Mouse (Mus musculus): ENCODE data around the gene Cyp3a13. TPM values are rescaled to one million over a fixed set of nuclear protein-coding genes. Genes with fewer than 3 reads are reported as not detected.
"Not testable (repeated sequence)": the region's sequence is repeated elsewhere in the genome, so short reads cannot be mapped to it uniquely, and the experiment has no call there.

Cyp3a13 gene
- total RNA-seq (2021): under 1 TPM; 0.21 to 0.25 TPM
- long read RNA-seq, experiment 1, partial matches to known transcripts: 0 of 1 reads
- long read RNA-seq, experiment 1, other reads (novel, unspliced or antisense): 1 of 1 reads
- long read RNA-seq, experiment 2: 0 reads

DNA sequence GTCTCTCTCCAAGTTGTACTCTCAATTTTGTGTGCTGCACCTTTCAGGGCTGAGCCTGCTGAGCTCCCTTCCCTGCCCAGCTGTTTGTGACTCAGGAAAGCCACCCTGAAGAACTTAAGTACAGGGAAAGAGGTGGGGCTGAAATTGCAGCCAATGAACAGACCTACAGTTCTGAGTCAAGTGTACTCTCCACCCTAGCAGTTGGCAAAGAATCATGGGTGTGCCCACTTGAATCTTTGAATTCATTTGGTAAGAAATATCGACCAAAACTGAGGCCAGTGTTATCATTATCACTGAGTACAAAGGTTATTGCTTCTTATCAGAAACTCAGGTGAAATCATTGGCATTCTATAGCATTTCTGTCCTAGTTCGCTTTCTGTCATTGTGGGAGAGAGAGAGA is at the start of gene Cyp3a13:
Gene Cyp3a13, minus strand, starts transcription at position 88 of the 400 bp plus-strand sequence.
- peak; percentile 6 to 19 for DNase-seq

DNA sequence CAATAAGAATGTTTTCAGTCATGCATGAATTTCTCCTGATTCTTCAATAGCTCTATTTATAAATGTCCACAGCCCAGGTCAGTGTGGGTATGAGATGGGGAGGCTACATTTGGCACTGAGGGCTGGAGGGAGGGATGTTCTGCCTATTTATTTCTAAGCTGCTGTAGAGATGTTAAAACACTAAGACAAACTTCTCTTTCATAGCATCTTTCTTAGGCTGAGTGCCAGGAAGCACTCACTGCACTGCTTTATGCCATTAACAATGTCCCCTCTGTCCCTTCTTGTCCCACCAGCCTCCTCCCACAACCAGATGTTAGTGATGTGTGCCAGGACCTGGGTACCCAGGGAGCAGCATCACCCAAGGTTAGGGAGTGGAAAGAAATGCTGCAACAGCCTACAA is 45.1 kb upstream of the Cyp3a13 start:
- no peak for DNase-seq

DNA sequence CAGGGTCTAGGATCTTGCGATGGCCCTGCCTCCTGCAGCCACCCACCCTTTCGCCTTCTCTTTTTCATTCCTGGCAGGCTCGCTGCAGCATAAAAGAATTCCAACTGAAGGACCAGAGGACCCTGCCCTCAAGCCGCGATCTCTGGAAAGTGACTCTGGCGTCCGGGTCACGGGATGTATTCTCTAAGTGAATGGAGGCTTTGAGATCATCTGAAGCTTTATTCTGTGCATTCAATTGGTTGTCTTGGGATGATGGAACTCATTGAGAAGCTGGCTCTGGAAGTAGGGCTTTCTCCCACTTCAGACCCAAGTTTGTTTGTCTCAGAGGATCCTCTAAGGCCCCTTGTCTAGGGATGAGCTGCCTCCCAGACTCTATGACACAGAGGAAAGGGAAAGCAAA is 41.5 kb upstream of the Cyp3a13 start, which contains the start of gene Gjc3:
Gene Gjc3, minus strand, starts transcription at position 154 of the 400 bp plus-strand sequence.
- no peak for DNase-seq

DNA sequence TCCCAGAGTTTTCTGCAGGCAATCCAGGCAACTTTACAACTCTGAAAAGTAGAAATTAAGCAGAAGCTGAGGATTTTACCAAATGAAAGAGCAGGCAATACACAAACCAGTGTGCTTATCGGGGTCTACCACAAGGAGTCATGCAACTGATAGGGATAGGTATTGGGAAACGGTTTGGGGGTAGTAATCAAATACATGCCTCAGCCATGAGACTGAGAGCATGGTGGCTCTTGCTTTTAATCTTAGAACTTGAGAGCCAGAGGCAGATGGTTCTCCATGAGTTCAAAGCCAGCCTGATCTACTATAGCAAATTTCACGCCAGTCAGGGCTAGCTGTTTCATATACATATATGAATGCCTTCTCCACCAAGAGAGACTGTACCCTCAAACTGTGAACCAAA is 35.0 kb upstream of the Cyp3a13 start:
- DNase-seq: no peak

DNA sequence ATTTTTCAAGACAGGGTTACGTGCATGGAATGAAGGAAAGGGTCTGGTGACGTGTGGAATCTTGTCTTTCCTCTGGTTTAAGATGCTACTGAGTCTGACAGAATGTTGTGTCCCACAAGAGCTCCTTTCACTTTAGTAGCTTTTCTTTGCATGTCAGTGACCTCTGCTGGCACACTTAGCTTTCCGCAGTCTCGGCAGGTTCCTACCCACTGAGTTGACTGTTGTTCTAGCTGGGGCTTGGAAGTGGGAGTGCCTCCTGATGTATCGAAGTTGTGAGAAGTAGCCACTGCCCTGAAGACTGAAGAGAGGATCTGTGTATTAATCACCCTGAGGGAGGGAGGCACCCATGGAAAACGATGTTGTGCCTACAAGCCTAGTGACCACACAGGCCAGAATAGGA is 29.8 kb upstream of the Cyp3a13 start:
- peak; percentile 2 to 34 for DNase-seq

DNA sequence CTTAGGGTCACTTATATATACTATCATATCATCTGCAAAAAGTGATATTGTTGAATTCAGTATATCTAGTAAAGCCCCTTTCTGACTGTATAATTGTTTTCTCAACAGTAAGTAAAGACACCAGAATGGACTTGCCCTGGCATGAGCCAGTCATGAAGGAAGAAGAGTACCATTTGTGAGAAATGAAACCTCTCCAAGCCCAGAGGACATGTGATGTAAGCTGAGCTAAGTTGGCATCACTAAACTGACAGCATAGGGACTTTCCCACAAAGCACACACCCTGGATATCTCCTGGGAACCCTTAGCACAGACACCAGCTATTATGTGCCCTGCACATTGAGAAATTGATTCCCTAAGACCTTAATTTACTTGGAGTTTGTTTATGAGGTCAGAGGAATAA is 25.9 kb upstream of the Cyp3a13 start:
- no peak for DNase-seq

DNA sequence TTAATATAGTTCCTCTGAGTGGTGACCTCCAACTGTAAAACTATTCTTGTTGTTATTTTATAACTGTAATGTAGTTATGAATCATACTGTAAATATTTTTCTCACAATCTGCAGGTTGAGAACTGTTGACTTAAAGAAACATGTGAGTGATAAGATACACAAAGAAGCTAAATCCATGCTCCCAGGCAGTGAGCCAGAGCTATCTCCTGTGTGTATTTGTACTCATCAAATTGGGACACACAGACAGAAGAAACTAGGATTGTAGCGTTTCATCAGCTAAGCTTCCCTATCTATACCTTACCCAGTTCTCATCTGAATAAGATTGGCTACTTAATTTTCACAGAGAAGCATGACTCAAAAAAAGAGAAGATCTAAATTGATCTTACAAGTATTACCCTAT is 21.7 kb upstream of the Cyp3a13 start:
- DNase-seq: no peak

DNA sequence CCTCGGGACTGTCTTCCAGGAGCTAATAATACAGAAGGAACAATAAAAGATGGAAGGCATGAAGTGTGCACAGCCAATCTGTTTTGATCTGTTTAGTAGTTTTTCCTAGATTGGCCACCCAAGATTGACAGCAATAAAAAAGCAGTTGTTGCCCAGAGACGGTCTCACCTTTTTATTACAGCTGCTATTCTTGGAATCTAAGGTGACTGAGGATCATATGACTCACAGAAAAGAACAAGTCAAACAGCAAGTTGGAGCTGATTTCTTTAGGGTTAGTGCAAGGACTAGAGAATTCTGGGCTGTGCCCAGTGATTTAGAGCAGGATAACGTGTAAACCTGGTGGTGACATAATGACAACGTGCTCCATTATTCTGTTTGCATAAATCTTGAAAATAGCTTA is 19.5 kb upstream of the Cyp3a13 start:
- no peak for DNase-seq

DNA sequence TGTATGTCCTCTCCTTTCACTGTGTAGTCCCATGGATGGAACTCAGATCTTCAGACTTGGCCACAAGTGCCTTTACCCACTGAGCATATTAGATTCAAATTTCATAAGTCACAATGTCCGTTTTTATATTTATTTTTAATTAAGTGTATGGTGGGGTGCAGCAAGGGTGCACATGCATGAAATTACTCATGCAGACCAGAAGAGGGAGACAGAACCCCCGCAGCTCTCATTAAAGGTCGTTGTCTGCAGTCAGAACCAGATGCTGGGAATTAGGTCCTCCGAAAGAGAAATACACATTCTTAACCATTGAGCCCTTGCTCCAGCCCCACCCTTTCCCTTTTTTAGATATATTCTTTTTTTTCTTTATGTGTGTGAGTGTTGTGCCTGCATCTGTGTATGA is 15.8 kb upstream of the Cyp3a13 start:
- DNase-seq: no peak

DNA sequence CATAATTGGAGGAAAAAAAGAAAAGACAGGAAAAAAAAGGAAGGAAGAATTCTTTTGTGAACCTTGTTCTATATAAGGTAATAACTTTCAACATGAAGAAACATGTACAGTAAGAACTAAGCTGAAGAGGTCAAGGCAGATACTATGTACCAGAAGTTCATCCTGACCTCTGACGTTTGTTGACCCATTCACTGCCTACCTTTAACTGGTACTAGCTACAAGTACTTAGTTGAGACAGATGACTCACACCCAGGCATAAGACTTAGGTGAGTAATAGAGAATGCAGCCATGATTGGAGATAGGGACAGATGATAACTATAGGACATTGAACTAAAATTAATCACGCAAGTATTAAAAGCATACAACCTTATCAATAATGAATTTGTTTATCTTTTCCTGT is 15.1 kb upstream of the Cyp3a13 start:
- DNase-seq: no peak

DNA sequence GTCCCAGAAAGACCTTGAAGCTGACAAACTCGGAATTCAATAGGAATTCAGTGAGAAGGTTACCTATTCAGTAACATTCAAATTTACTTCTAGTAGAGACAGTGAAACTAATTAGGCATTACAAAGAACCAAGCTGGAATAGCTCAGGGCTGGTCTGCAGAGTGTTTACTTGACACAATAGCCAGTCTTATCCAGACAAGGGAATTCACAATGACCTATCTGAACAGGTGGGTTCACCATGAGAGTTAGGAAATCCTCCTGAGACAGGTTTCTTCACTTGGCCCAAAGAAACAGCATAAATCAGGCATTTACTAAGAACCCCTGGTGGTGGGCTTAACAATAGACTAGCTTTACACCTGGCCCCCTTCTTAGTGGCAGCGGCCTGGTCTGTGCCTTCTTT is 12.5 kb upstream of the Cyp3a13 start:
- not testable (repeated sequence) for DNase-seq

DNA sequence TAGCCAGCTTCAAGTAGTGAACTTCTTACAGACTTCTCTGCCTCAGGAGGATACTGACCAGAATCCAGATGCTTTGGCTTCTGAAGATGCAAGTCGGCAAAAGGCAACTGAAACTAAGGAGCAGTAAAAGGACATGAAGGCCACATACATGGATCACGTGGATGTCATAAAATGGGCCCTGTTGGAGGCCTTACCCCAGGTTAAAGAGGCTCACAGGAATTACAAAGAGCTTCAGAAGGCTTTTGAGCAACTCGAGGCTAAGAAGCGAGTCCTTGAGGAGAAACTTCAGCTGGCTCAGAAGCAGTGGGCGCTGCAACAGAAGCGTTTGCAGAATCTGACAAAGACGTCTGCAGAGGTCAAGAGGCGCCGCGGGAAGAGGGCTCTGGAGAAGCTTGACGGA is 7.0 kb upstream of the Cyp3a13 start:
- DNase-seq: no peak

DNA sequence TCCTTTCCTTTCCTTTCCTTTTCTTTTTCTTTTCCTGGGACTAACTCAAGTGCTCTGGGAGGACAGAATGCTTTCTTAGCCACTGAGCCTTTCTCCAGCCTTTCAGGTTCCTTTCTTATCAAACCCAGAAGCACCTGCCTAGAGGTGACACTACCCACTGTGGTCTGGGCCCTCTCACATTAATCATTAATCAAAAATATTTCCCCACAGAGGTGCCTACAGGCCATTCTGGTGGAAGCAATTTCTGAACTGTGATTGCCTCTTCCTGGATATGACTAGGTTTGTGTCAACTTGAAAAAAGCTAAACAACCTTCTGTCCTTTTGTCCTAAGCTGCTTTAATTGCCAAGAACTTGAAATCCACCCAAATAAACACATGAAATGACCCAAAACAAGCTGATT is 752 bp upstream of the Cyp3a13 start:
- no peak for DNase-seq

DNA sequence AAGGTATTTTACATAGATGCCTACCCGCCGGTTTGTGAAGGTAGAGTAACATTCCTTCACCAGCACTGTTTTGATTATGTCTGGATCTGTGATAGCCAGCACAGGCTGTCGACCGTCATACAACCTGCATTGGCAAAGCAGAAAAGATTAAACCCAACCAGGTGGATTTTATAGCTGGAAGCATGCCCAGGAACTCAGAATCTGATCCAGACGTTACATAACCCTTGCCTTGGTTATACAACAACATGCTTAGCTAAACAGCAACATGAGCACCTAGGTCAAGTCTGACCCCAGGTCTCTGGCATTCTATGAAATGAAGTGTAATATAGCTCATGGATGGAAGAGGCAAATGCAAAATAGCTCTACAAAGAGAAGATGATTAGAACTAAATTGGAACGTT is 5.9 kb downstream of the Cyp3a13 start:
- peak; percentile 3 to 4 for DNase-seq

DNA sequence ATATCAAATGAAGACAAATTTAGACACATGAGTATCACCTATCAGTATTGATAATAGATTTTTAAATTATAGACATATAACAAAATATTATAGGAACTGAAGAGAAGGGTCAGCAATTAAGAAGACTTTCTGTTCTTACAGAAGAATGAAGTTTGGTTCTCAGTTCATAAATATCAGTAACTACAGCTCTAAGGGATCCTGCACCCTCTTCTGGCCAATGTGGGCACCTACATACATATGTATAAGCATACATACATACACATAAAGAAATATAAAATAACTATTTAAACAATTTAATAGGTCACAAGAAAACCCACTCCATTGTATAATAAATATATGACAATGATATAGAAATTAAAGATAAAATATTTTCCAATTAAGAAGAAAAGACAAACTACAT is 6.9 kb downstream of the Cyp3a13 start:
- no peak for DNase-seq

DNA sequence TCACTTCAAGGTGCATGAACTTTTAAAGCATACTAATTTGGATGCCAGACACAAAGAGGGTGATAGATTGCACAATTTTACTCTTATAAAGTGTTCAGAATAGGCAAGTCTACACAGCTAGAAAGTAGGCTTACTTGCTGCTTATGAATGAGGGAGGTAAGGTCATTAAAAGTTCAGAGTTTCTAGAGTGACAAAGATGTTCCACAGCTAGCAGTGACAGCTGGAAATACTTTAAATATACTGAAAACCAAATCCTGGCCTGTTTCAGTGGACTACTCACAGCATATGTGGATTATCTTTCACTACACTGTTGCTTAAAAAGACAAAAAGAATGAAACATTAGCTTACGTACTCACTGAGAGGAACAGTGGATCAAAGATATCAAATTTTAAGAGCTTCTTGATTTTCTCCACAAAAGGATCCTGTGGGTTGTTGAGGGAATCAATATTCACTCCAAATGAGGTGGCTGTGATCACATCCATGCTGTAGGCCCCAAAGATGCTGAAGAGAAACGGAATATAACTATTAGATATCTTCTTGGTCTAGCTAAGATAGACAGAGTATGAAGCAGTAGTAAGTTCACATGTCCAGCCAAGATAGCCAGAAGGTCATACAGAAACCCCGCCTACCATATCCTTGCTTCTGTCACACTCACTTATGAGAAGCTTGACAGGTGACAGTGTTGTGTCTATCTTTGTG is 11.7 kb downstream of the Cyp3a13 start:
- DNase-seq: no peak

DNA sequence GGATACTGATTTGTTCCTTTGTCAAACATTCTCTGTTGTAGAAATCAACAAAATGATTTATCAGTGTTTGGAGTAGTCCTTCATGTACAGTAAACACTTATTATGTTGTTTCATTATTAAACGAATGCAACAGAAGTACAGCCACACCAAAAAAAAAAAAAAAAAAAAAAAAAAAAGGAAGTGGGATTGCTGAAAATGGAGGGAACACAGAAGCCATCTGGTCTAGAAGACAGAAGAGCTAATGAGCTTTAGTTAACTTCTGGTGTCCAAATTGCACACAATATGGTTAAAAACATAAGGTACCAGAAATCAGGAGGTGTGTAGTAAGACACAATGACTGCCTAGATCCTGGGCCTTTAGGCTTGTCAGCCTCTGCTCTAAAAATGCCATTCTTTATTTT is 23.6 kb downstream of the Cyp3a13 start:
- DNase-seq: no peak

DNA sequence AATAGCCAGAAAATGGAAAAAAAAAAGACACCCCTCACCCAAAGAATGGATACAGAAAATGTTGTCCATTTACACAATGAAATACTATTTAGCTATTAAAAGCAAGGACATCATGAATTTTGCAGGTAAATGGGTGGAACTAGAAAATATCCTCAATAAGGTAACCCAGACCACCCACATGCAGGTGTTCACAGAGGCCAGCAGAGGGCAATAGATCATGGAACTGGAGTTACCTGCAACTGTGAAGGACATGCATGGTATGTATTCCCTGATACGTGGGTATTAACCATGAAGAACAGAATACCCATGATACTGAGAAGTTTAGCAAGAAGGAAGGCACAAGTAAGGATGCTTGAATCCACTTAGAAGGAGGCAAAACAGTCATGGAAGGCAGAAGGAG is 28.5 kb downstream of the Cyp3a13 start:
- no peak for DNase-seq

DNA sequence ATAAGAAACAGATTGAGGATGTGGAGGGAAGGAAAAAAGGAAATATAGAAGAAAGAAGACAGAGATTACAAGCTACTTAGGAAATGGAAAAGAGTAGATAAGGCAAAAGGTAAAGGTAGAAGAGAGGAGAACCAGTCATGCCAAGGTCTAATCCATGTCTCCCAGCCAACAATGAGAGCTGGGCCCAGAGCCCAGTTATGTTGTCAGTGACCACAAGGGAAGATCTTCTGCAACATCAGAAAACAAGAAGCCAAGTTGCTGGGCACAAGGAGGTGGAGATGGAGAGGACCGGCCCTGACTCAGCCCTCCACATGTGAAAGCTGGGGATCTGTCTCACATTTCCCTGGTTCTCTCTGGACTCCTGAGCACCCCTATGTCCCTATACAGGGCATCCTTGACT is 33.8 kb downstream of the Cyp3a13 start:
- no peak for DNase-seq

DNA sequence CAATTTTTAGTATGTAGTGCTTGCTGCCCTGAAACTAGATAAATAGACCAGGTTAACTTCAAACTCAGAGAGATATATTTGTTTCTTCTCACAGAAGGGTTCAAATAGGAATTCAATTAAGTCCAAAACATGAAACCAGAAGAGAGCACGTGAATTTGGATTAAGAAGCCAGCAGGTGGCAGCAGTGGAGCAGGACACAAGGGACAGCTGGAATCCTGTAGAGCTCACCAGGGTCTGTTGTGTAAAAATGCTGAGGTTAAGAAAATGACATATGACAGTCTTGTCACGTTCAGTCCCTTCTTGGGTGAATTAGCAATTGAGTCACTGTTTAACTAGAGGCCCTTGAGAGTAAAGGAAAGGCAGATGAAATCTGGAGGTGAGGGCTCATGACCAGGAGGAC is 35.5 kb downstream of the Cyp3a13 start:
- DNase-seq: peak; percentile 42 to 55

DNA sequence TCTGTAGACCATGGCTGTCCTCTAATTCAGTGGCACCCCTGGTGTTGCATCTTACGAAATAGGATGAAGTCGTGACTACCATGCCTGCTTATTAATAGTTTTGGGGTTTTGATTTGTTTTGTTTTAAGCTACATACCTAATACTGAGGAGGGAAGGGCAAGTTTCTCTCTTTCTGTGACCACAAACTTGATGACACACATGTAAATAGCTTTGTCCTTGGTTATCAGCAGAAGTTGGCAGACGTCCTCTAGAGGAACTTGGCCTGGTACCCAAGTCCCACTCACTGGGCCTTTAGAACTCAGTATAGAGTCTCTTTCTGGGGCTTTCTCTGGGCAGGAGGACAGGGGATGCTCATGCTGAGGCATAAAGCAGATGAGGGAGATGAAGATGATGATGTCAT is 38.1 kb downstream of the Cyp3a13 start:
- no peak for DNase-seq

DNA sequence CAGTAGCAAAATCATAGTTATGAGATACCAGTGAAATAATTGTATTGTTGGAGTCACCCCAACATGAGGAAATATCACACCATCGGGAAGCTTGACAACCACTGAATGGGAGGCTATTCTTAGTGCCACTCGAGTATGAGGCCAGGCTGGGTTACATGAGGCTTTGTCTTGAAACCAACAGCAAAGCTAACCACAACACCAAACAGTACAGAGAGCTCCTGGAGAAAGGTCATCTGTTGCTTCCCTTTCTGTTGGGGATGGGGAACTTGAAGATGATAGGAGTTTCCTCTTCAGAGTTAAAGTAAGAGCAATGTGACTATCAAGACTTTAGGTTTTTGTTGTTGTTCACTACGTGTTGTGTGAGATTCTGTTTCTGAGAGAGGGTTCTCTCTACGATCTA is 38.5 kb downstream of the Cyp3a13 start:
- DNase-seq: no peak

DNA sequence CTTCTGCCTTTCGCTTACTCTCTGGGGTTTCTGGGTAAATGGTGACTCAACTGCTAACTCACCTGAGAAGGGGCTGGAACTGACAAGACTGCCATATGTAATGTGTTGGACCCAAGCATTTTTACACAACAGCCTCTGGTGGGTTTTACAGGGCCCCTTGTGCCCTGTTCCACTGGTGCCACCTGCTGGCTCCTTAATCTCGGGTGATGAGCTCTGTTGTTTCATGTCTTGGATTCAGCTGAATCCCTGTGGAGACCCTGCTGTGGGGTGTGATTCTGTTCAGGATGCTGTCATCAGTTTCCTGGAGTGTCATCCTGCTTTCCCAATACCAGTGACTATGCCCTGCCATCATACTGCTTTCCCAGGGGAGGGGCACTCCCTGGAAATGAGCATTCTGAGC is 43.6 kb downstream of the Cyp3a13 start:
- DNase-seq: peak; percentile 22 to 46

DNA sequence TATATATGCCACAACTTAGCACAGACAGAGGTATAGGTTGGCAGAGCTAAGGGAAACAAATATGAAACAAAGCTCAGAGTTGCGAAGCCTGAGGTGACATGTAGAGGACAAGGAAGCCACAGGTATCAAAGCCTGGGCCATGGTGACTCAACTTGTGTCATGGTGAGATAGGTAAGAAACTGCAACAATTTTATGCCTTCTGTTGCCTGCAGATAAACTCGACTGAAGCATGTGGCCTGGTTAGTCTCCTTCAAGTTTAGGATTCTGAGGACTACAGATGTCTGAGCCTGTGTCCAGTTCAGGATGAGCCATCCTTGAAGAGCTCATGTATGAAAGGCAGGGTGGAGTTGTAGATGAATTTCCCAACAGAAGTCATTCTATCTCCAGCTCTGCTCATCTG is 46.4 kb downstream of the Cyp3a13 start:
- DNase-seq: no peak

DNA sequence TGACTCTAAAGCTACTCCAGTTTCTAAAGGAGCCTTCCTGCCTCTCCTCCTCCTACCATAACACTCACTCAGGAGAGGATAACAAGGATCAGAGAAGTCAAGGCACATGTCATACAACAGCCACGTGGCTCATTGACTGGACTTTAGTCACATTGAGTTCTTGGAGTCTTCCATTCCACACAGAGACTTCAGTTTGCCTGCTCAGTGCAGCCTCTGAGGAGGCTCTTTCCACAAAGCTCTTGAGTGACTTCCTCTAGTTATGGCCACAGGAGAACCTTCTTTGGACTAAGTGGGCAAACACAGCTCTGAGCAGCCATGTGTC is 49.1 kb downstream of the Cyp3a13 start:
- DNase-seq: not testable (repeated sequence)
